Mouse (Mus musculus): ENCODE results near the gene Adam12.
A peak's percentile ranks its signal among the peaks of the same experiment; 100 is the strongest.

Adam12 gene

GRCm38 (mm10) chr7:134150305-134150704, 81.6 kb downstream of the Adam12 start:
- no peak for DNase-seq (ENCODE audit: low spot score)

GRCm38 (mm10) chr7:134149351-134149750, 82.6 kb downstream of the Adam12 start:
- no peak for DNase-seq (ENCODE audit: low spot score)

- no peak for DNase-seq (ENCODE audit: low spot score)
These were observed 84.4 kb downstream of the Adam12 start for GRCm38 (mm10) chr7:134147561-134147960.

- no peak for DNase-seq (ENCODE audit: low spot score)
These were observed 85.1 kb downstream of the Adam12 start for GRCm38 (mm10) chr7:134146821-134147220.

- no peak for DNase-seq (ENCODE audit: low spot score)
These were observed 87.8 kb downstream of the Adam12 start for GRCm38 (mm10) chr7:134144111-134144510.

- DNase-seq (ENCODE audit: low spot score), result peak; percentile 24
These were observed 92.5 kb downstream of the Adam12 start for GRCm38 (mm10) chr7:134139291-134139949.

- no peak for DNase-seq (ENCODE audit: low spot score)
These were observed 99.6 kb downstream of the Adam12 start for GRCm38 (mm10) chr7:134132323-134132722.

- DNase-seq (ENCODE audit: low spot score), result no peak
These were observed 103.8 kb downstream of the Adam12 start for GRCm38 (mm10) chr7:134128087-134128522.

- DNase-seq (ENCODE audit: low spot score), result no peak
These were observed 110.5 kb downstream of the Adam12 start for GRCm38 (mm10) chr7:134121397-134121796.

- peak; percentile 54 for DNase-seq (ENCODE audit: low spot score)
These were observed 116.5 kb downstream of the Adam12 start for GRCm38 (mm10) chr7:134115438-134115837.

- no peak for DNase-seq (ENCODE audit: low spot score)
These were observed 117.4 kb downstream of the Adam12 start for GRCm38 (mm10) chr7:134114311-134115188.

GRCm38 (mm10) chr7:134113829-134114228, 118.1 kb downstream of the Adam12 start:
- no peak for DNase-seq (ENCODE audit: low spot score)

- DNase-seq (ENCODE audit: low spot score), result no peak
These were observed 121.8 kb downstream of the Adam12 start for GRCm38 (mm10) chr7:134110116-134110515.

- peak; percentile 17 for DNase-seq (ENCODE audit: low spot score)
These were observed 124.1 kb downstream of the Adam12 start for GRCm38 (mm10) chr7:134107849-134108248.

- DNase-seq (ENCODE audit: low spot score), result no peak
These were observed 132.9 kb downstream of the Adam12 start for GRCm38 (mm10) chr7:134099010-134099409.

- no peak for DNase-seq (ENCODE audit: low spot score)
These were observed 134.1 kb downstream of the Adam12 start for GRCm38 (mm10) chr7:134097861-134098260.

GRCm38 (mm10) chr7:134093871-134094270, 138.1 kb downstream of the Adam12 start:
- no peak for DNase-seq (ENCODE audit: low spot score)

GRCm38 (mm10) chr7:134090764-134091163, 141.2 kb downstream of the Adam12 start:
- peak; percentile 24 for DNase-seq (ENCODE audit: low spot score)

- no peak for DNase-seq (ENCODE audit: low spot score)
These were observed 141.7 kb downstream of the Adam12 start for GRCm38 (mm10) chr7:134090256-134090655.

- DNase-seq (ENCODE audit: low spot score), result no peak
These were observed 143.2 kb downstream of the Adam12 start for GRCm38 (mm10) chr7:134088548-134089347.

- DNase-seq (ENCODE audit: low spot score), result no peak
These were observed 146.6 kb downstream of the Adam12 start for GRCm38 (mm10) chr7:134085396-134085795.

- DNase-seq (ENCODE audit: low spot score), result no peak
These were observed 147.0 kb downstream of the Adam12 start for GRCm38 (mm10) chr7:134084926-134085325.
